Mouse (Mus musculus): ENCODE measurements around the gene Fam19a5. TPM values are rescaled to one million over a fixed set of nuclear protein-coding genes. Genes with fewer than 3 reads are reported as not detected.

Gene Fam19a5
- polyA plus RNA-seq (2012; rRNA removed): 0.02 and 0.11 TPM in 2 replicates

GRCm38 (mm10) chr15:87543599-87544338 is at the start of gene Fam19a5:
Fam19a5 (plus strand) TSS chr15:87544299.

Measured in liver, embryonic 14 days (tissue).